Mouse (Mus musculus) hindbrain, embryonic 13.5 days (tissue): ENCODE measurements around the gene Tuba8. TPM values are rescaled to one million over a fixed set of nuclear protein-coding genes. Genes with fewer than 3 reads are reported as not detected.
A peak's percentile ranks its signal among the peaks of the same experiment; 100 is the strongest.

Experiments
- ATAC-seq: fragments of 200-750 bp; cut with Nextera tagmentation; 2 replicates; pipeline ENCODE4 v1.8.0; 2017; ENCODE audit warnings: moderate TSS enrichment; ENCODE audit not compliant: low FRiP score
- H3K27ac ChIP-seq: fragments of 300-500 bp; sonication (generic); 2 replicates; pipeline ENCODE4 v1.5.1; 2015; ENCODE audit warnings: inconsistent platforms, mild to moderate bottlenecking, moderate library complexity
- H3K27me3 ChIP-seq: fragments of 300-500 bp; sonication (generic); 2 replicates; pipeline ENCODE4 v1.6.1; 2015; ENCODE audit warnings: mild to moderate bottlenecking, inconsistent platforms
- H3K36me3 ChIP-seq: fragments of 300-500 bp; sonication (generic); 2 replicates; pipeline ENCODE4 v1.6.1; 2015; ENCODE audit warnings: mild to moderate bottlenecking, inconsistent platforms
- H3K4me1 ChIP-seq: fragments of 300-500 bp; sonication (generic); replicated peaks from 2 replicates; pipeline ENCODE4 v1.6.1; 2015; ENCODE audit warnings: inconsistent platforms
- H3K4me2 ChIP-seq: fragments of 300-500 bp; sonication (generic); 2 replicates; pipeline ENCODE4 v1.6.1; 2015; ENCODE audit warnings: inconsistent platforms, mild to moderate bottlenecking, moderate library complexity
- H3K4me3 ChIP-seq: fragments of 300-500 bp; sonication (generic); 2 replicates; pipeline ENCODE4 v1.5.1; 2015; ENCODE audit warnings: mild to moderate bottlenecking, inconsistent platforms
- H3K9ac ChIP-seq: fragments of 300-500 bp; sonication (generic); 2 replicates; pipeline ENCODE4 v1.6.1; 2015; ENCODE audit warnings: mild to moderate bottlenecking, inconsistent platforms
- H3K9me3 ChIP-seq: fragments of 300-500 bp; sonication (generic); 2 replicates; pipeline ENCODE4 v1.6.1; 2016; ENCODE audit warnings: inconsistent platforms
- WGBS: fragments of 180-500 bp; shearing (Covaris S2); methylation state at CpG from one replicate; pipeline ENCODE4 v1.1.7; 2015; 5-methylcytosine and 5-hydroxymethylcytosine counted together
- polyA plus RNA-seq: library from polyadenylated mRNA; unstranded; fragments of >200 nt; fragmentation: Nextera tagmentation; extraction: Ambion mirVana; gene quantifications from 2 replicates; pipeline ENCODE4 v1.2.1, GENCODE M21; 2015

Gene Tuba8
- polyA plus RNA-seq, 1 experiment from 2014 or later = 0.40 TPM

- Histone ChIP-seq H3K4me3 (no peak overlapping the region), H3K27me3 (no peaks in the 10 kb centered on the region), H3K36me3 (no peaks in the 10 kb centered on the region), H3K4me2 (no peak overlapping the region), H3K4me1 (peaks cover 18% of the 10 kb centered on the region), H3K9ac (0 out of 2 replicates have a peak overlapping the region, but pooled peaks have one; percentile 9), H3K9me3 (no peaks in the 10 kb centered on the region), H3K27ac (no peak overlapping the region)
- 64% methylated on average over 7 of the region's 7 CpGs for WGBS
- ATAC-seq = no peak
Measured at GRCm38 (mm10) chr6:121179846-121180245, 30.6 kb upstream of the Tuba8 start.

- peak within 1 kb of the TSS; percentile 76 for H3K4me3 ChIP-seq
- peaks cover 24% of the 10 kb centered on the region for H3K4me1 ChIP-seq
- H3K9me3 ChIP-seq = no peaks in the 10 kb centered on the region
- peak within 1 kb of the TSS; percentile 93 for H3K27ac ChIP-seq
- 1% methylated on average over 32 of the region's 32 CpGs for WGBS
- peak within 1 kb of the TSS; percentile 95 for H3K4me2 ChIP-seq
- H3K27me3 ChIP-seq = no peaks in the 10 kb centered on the region
- H3K9ac ChIP-seq = peak within 1 kb of the TSS; percentile 86
- H3K36me3 ChIP-seq = peaks cover 22% of the 10 kb centered on the region
- ATAC-seq = peak; percentile 93
Measured at GRCm38 (mm10) chr6:121183414-121184173, 26.9 kb upstream of the Tuba8 start, which contains the start of gene Pex26. Pex26 (plus strand) TSS chr6:121183667.

GRCm38 (mm10) chr6:121184198-121185140 is 26.0 kb upstream of the Tuba8 start:
- WGBS = 3% methylated on average over 35 of the region's 35 CpGs
- Histone ChIP-seq H3K4me3 (peak overlapping the region; percentile 76), H3K36me3 (peaks cover 28% of the 10 kb centered on the region), H3K4me1 (peaks cover 24% of the 10 kb centered on the region), H3K27me3 (no peaks in the 10 kb centered on the region), H3K9ac (peak overlapping the region; percentile 86), H3K4me2 (peak overlapping the region; percentile 95), H3K9me3 (no peaks in the 10 kb centered on the region), H3K27ac (peak overlapping the region; percentile 93)
- ATAC-seq = peak; percentile 62

- peak overlapping the region; percentile 86 for H3K9ac ChIP-seq
- peaks cover 24% of the 10 kb centered on the region for H3K4me1 ChIP-seq
- peak overlapping the region; percentile 76 for H3K4me3 ChIP-seq
- WGBS = 91% methylated on average over 8 of the region's 8 CpGs
- H3K9me3 ChIP-seq = no peaks in the 10 kb centered on the region
- peaks cover 35% of the 10 kb centered on the region for H3K36me3 ChIP-seq
- H3K27ac ChIP-seq = no peak overlapping the region
- no peak for ATAC-seq
- H3K4me2 ChIP-seq = peak overlapping the region; percentile 95
- no peaks in the 10 kb centered on the region for H3K27me3 ChIP-seq
Measured at GRCm38 (mm10) chr6:121185232-121185631, 25.3 kb upstream of the Tuba8 start.

GRCm38 (mm10) chr6:121191261-121192009 is 19.1 kb upstream of the Tuba8 start:
- no peak overlapping the region for H3K9ac ChIP-seq
- no peaks in the 10 kb centered on the region for H3K27me3 ChIP-seq
- 86% methylated on average over 11 of the region's 11 CpGs for WGBS
- H3K9me3 ChIP-seq = no peaks in the 10 kb centered on the region
- peaks cover 91% of the 10 kb centered on the region for H3K36me3 ChIP-seq
- no peak for ATAC-seq
- H3K4me1 ChIP-seq = no peaks in the 10 kb centered on the region
- no peak overlapping the region for H3K27ac ChIP-seq
- H3K4me3 ChIP-seq = no peak overlapping the region
- no peak overlapping the region for H3K4me2 ChIP-seq

- no peak overlapping the region for H3K27ac ChIP-seq
- peaks cover 76% of the 10 kb centered on the region for H3K36me3 ChIP-seq
- H3K9me3 ChIP-seq = no peaks in the 10 kb centered on the region
- H3K27me3 ChIP-seq = no peaks in the 10 kb centered on the region
- ATAC-seq = no peak
- H3K4me3 ChIP-seq = no peak overlapping the region
- 44% methylated on average over 13 of the region's 13 CpGs for WGBS
- no peak overlapping the region for H3K4me2 ChIP-seq
- H3K9ac ChIP-seq = no peak overlapping the region
- no peaks in the 10 kb centered on the region for H3K4me1 ChIP-seq
Measured at GRCm38 (mm10) chr6:121194061-121194955, 16.2 kb upstream of the Tuba8 start.

GRCm38 (mm10) chr6:121194956-121195731 is 15.4 kb upstream of the Tuba8 start:
- Histone ChIP-seq H3K9ac (no peak overlapping the region), H3K4me1 (no peaks in the 10 kb centered on the region), H3K36me3 (peaks cover 69% of the 10 kb centered on the region), H3K27me3 (no peaks in the 10 kb centered on the region), H3K4me3 (no peak overlapping the region), H3K4me2 (no peak overlapping the region), H3K9me3 (no peaks in the 10 kb centered on the region), H3K27ac (no peak overlapping the region)
- ATAC-seq = no peak
- WGBS = 89% methylated on average over 14 of the region's 14 CpGs

- Histone ChIP-seq H3K4me3 (no peak overlapping the region), H3K27me3 (no peaks in the 10 kb centered on the region), H3K9ac (no peak overlapping the region), H3K9me3 (no peaks in the 10 kb centered on the region), H3K4me1 (no peaks in the 10 kb centered on the region), H3K27ac (no peak overlapping the region), H3K36me3 (peaks cover 44% of the 10 kb centered on the region), H3K4me2 (no peak overlapping the region)
- WGBS = 70% methylated on average over 9 of the region's 9 CpGs
- no peak for ATAC-seq
Measured at GRCm38 (mm10) chr6:121197807-121198365, 12.6 kb upstream of the Tuba8 start.

- Histone ChIP-seq H3K27me3 (no peaks in the 10 kb centered on the region), H3K9me3 (no peaks in the 10 kb centered on the region), H3K9ac (no peak overlapping the region), H3K4me1 (no peaks in the 10 kb centered on the region), H3K4me3 (no peak overlapping the region), H3K27ac (no peak overlapping the region), H3K4me2 (no peak overlapping the region), H3K36me3 (peaks cover 23% of the 10 kb centered on the region)
- no peak for ATAC-seq
- 90% methylated on average over 4 of the region's 4 CpGs for WGBS
Measured at GRCm38 (mm10) chr6:121200458-121200857, 10.0 kb upstream of the Tuba8 start.

- no peak for ATAC-seq
- Histone ChIP-seq H3K4me2 (no peak overlapping the region), H3K4me3 (no peak overlapping the region)
Measured at GRCm38 (mm10) chr6:121202026-121202425, 8.5 kb upstream of the Tuba8 start.

More at GRCm38 (mm10) chr6:121202026-121202425, 8.5 kb upstream of the Tuba8 start:
- Histone ChIP-seq H3K27me3 (no peaks in the 10 kb centered on the region), H3K9ac (no peak overlapping the region), H3K4me1 (no peaks in the 10 kb centered on the region), H3K36me3 (peaks cover 8% of the 10 kb centered on the region), H3K9me3 (no peaks in the 10 kb centered on the region), H3K27ac (no peak overlapping the region)
- 73% methylated on average over 5 of the region's 5 CpGs for WGBS
